In the genomic region with DNA sequence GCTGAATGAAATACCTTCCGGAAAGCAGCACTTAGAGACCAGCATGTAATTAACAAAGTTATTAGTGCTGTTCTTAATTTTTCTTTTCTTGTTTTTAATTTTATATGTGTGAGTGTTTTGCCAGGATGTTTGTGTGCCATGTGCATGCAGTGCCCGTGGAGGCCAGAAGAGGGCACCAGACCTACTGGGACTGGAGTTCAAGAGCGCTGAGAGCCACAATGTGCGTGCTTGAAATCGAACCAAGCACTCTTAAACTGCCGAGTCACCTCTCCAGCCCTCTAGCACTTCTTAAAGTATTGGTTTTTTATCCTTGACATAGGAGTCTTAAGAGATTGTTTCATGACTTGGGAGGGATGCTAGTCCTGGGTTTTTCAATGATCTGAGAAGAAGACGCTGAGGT, we compare ENCODE assay signal across 12 mouse cellular contexts. TPM values are rescaled to one million over a fixed set of nuclear protein-coding genes. Genes with fewer than 3 reads are reported as not detected.
DNase-seq lines count a peak whose midpoint lies in the region; ATAC-seq and TF ChIP-seq lines count a peak whose summit lies in the region.
"Had no signal": no experiment of that assay in that cellular context is flagged by ENCODE, and none has a peak within 500 bp of the region (broad histone marks: within the 10 kb centered on the region; RNA-seq: fewer than 3 reads in every experiment).

No protein-coding gene starts in this region.

- ATAC-seq in hindbrain, postnatal 0 days = no peak
- ATAC-seq in hindbrain, embryonic 14.5 days (ENCODE audit: low FRiP score) = no peak
- ATAC-seq in intestine, embryonic 16.5 days = no peak

- no peak for TF ChIP-seq POLR2A in thymus, adult 2 months (IDR thresholded peaks at IDR 0.05; ENCODE audit: control insufficient read depth, extremely low read depth, insufficient read depth, low read length, poor library complexity)
- TF ChIP-seq POLR2A in embryonic fibroblast, embryonic 13.5 days (IDR thresholded peaks at IDR 0.05; ENCODE audit: low read depth, low read length) = no peak

- no peak for DNase-seq in hindbrain, postnatal 0 days (ENCODE audit: low spot score)
- no peak for DNase-seq in hindbrain, embryonic 14.5 days (ENCODE audit: low spot score)
- DNase-seq in thymus, adult 2 months = peak; percentile 7
- DNase-seq in thymus, adult 18-20 months = no peak
- DNase-seq in ovary, postnatal 36 days (ENCODE audit: low spot score) = no peak
- no peak for DNase-seq in gastrocnemius, postnatal 4 days (ENCODE audit: low spot score in 2 of 2)
- DNase-seq: heart, adult 11 months; kidney, adult 9 months; liver, embryonic 13.5 days had no signal

- no peak overlapping the region for H3K27ac ChIP-seq in hindbrain, postnatal 0 days
- H3K27ac ChIP-seq in hindbrain, embryonic 14.5 days = no peak overlapping the region
- no peak overlapping the region for H3K27ac ChIP-seq in thymus, adult 2 months (ENCODE audit: control insufficient read depth, insufficient read depth, low read length)
- H3K27ac ChIP-seq in embryonic fibroblast, embryonic 13.5 days (ENCODE audit: insufficient read depth, low read length) = no peak overlapping the region
- no peak overlapping the region for H3K27ac ChIP-seq in intestine, embryonic 16.5 days (ENCODE audit: low read length)
- H3K27ac ChIP-seq: embryonic facial prominence, embryonic 12.5 days; liver, embryonic 13.5 days had no signal

- whole genome bisulfite sequencing in hindbrain, postnatal 0 days = 92% methylated on average over 7 of the region's 7 CpGs
- WGBS in hindbrain, embryonic 14.5 days = 85% methylated on average over 7 of the region's 7 CpGs
- WGBS in thymus, adult 2 months = 89% methylated on average over 7 of the region's 7 CpGs
- 83% methylated on average over 7 of the region's 7 CpGs for WGBS in intestine, embryonic 16.5 days

- H3K27me3 ChIP-seq in hindbrain, postnatal 0 days (ENCODE audit: insufficient read depth, low read length) = no peaks in the 10 kb centered on the region
- H3K27me3 ChIP-seq in hindbrain, embryonic 14.5 days (ENCODE audit: control insufficient read depth, insufficient read depth, low read length) = no peaks in the 10 kb centered on the region
- H3K27me3 ChIP-seq in thymus, adult 2 months (ENCODE audit: control insufficient read depth, insufficient read depth, low read length) = no peaks in the 10 kb centered on the region
- no peaks in the 10 kb centered on the region for H3K27me3 ChIP-seq in intestine, embryonic 16.5 days (replicated peaks; ENCODE audit: control insufficient read depth, insufficient read depth, low read length)
- H3K27me3 ChIP-seq: embryonic facial prominence, embryonic 12.5 days; liver, embryonic 13.5 days had no signal

- TF ChIP-seq CTCF in hindbrain, postnatal 0 days (IDR thresholded peaks at IDR 0.05; ENCODE audit: low read depth) = peak; percentile 44
- peak; percentile 59; the same call in 1 of the 2 replicates for TF ChIP-seq CTCF in thymus, adult 2 months (IDR thresholded peaks at IDR 0.05; ENCODE audit: borderline replicate concordance, control insufficient read depth, extremely low read depth, insufficient read depth, low read length, poor library complexity)
- TF ChIP-seq CTCF in embryonic fibroblast, embryonic 13.5 days (IDR thresholded peaks at IDR 0.05; ENCODE audit: borderline replicate concordance, insufficient read depth, low read length) = peak; percentile 47; the same call in 1 of the 2 replicates

- no peak overlapping the region for H3K4me3 ChIP-seq in hindbrain, postnatal 0 days (ENCODE audit: low read length)
- H3K4me3 ChIP-seq in hindbrain, embryonic 14.5 days (replicated peaks; ENCODE audit: low read length) = no peak overlapping the region
- H3K4me3 ChIP-seq in thymus, adult 2 months (ENCODE audit: control insufficient read depth, insufficient read depth, low read length) = no peak overlapping the region
- H3K4me3 ChIP-seq in embryonic fibroblast, embryonic 13.5 days (ENCODE audit: insufficient read depth, low read length) = no peak overlapping the region
- no peak overlapping the region for H3K4me3 ChIP-seq in intestine, embryonic 16.5 days (ENCODE audit: low read length)
- H3K4me3 ChIP-seq: embryonic facial prominence, embryonic 12.5 days; liver, embryonic 13.5 days had no signal

- no peak overlapping the region for H3K4me2 ChIP-seq in hindbrain, postnatal 0 days (ENCODE audit: low read depth, low read length)
- no peak overlapping the region for H3K4me2 ChIP-seq in hindbrain, embryonic 14.5 days (replicated peaks)
- no peak overlapping the region for H3K4me2 ChIP-seq in intestine, embryonic 16.5 days (ENCODE audit: low read depth, low read length)
- H3K4me2 ChIP-seq: embryonic facial prominence, embryonic 12.5 days; liver, embryonic 13.5 days had no signal

- no peaks in the 10 kb centered on the region for H3K36me3 ChIP-seq in hindbrain, postnatal 0 days (ENCODE audit: insufficient read depth, low read length)
- H3K36me3 ChIP-seq in hindbrain, embryonic 14.5 days (replicated peaks; ENCODE audit: control insufficient read depth, insufficient read depth) = no peaks in the 10 kb centered on the region
- no peaks in the 10 kb centered on the region for H3K36me3 ChIP-seq in thymus, adult 2 months (ENCODE audit: control insufficient read depth, insufficient read depth, low read length)
- H3K36me3 ChIP-seq in intestine, embryonic 16.5 days (ENCODE audit: control insufficient read depth, insufficient read depth, low read length) = no peaks in the 10 kb centered on the region
- H3K36me3 ChIP-seq: embryonic facial prominence, embryonic 12.5 days; liver, embryonic 13.5 days had no signal

- 0 out of 2 replicates have a peak, but pooled peaks cover under 1% of the 10 kb centered on the region for H3K4me1 ChIP-seq in hindbrain, postnatal 0 days (ENCODE audit: insufficient read depth, low read length)
- H3K4me1 ChIP-seq in hindbrain, embryonic 14.5 days (replicated peaks; ENCODE audit: control insufficient read depth, insufficient read depth, low read length) = 0 out of 2 replicates have a peak, but pooled peaks cover 3% of the 10 kb centered on the region
- no peaks in the 10 kb centered on the region for H3K4me1 ChIP-seq in thymus, adult 2 months (replicated peaks; ENCODE audit: control insufficient read depth, insufficient read depth, low read length)
- no peaks in the 10 kb centered on the region for H3K4me1 ChIP-seq in embryonic fibroblast, embryonic 13.5 days (ENCODE audit: control insufficient read depth, insufficient read depth, low read length)
- no peaks in the 10 kb centered on the region for H3K4me1 ChIP-seq in intestine, embryonic 16.5 days (ENCODE audit: control insufficient read depth, insufficient read depth, low read length)
- H3K4me1 ChIP-seq: liver, embryonic 13.5 days had no signal

- no peak overlapping the region for H3K9ac ChIP-seq in hindbrain, postnatal 0 days (replicated peaks; ENCODE audit: low read length)
- H3K9ac ChIP-seq in hindbrain, embryonic 14.5 days = no peak overlapping the region
- no peak overlapping the region for H3K9ac ChIP-seq in intestine, embryonic 16.5 days (ENCODE audit: low read depth, low read length)
- H3K9ac ChIP-seq: embryonic facial prominence, embryonic 12.5 days; liver, embryonic 13.5 days had no signal

- H3K9me3 ChIP-seq in hindbrain, postnatal 0 days (ENCODE audit: low read length) = no peaks in the 10 kb centered on the region
- H3K9me3 ChIP-seq in hindbrain, embryonic 14.5 days (ENCODE audit: control insufficient read depth, low read length) = no peaks in the 10 kb centered on the region
- no peaks in the 10 kb centered on the region for H3K9me3 ChIP-seq in intestine, embryonic 16.5 days (ENCODE audit: control insufficient read depth, low read length)
- H3K9me3 ChIP-seq: embryonic facial prominence, embryonic 12.5 days; liver, embryonic 13.5 days had no signal

RNA-seq across cellular contexts. Expression of a gene that starts 26.6 kb away (rescaled TPM):
- 9.9 and 14.4 TPM in 2 replicates for total RNA-seq in hindbrain, postnatal 0 days (2014; rRNA removed)
- polyA plus RNA-seq in hindbrain, postnatal 0 days (2015; fragmentation: Nextera tagmentation; extraction: Ambion mirVana) = 16.3 and 17.7 TPM in 2 replicates
- 12.9 TPM in 2 replicates for polyA plus RNA-seq in hindbrain, embryonic 14.5 days (2014; fragmentation: Nextera tagmentation; extraction: Ambion mirVana)
- polyA plus RNA-seq in thymus, adult 2 months (2012; rRNA removed) = 0.20 and 0.43 TPM in 2 replicates
- polyA plus RNA-seq in embryonic fibroblast, embryonic 13.5 days (2011; ENCODE audit: insufficient read length, low read depth, missing spikeins) = 1.7 and 2.5 TPM in 2 replicates
- 4.8 and 5.3 TPM in 2 replicates for polyA plus RNA-seq in intestine, embryonic 16.5 days (2015; fragmentation: Nextera tagmentation; extraction: Ambion mirVana)
- 1 to 10 TPM; 4.0 to 4.4 TPM for total RNA-seq in gastrocnemius, postnatal 4 days (2021)

RNA-seq across cellular contexts. Expression of a gene that starts 38.2 kb away (rescaled TPM):
- total RNA-seq in hindbrain, postnatal 0 days (2014; rRNA removed) = 5.7 and 8.9 TPM in 2 replicates
- polyA plus RNA-seq in hindbrain, postnatal 0 days (2015; fragmentation: Nextera tagmentation; extraction: Ambion mirVana) = 5.4 and 6.5 TPM in 2 replicates
- 7.8 and 7.9 TPM in 2 replicates for polyA plus RNA-seq in hindbrain, embryonic 14.5 days (2014; fragmentation: Nextera tagmentation; extraction: Ambion mirVana)
- polyA plus RNA-seq in thymus, adult 2 months (2012; rRNA removed) = 3.6 and 3.7 TPM in 2 replicates
- 43.6 TPM in 2 replicates for polyA plus RNA-seq in embryonic fibroblast, embryonic 13.5 days (2011; ENCODE audit: insufficient read length, low read depth, missing spikeins)
- polyA plus RNA-seq in intestine, embryonic 16.5 days (2015; fragmentation: Nextera tagmentation; extraction: Ambion mirVana) = 18.2 and 19.5 TPM in 2 replicates
- 10 to 100 TPM; 27.9 to 34.7 TPM for total RNA-seq in gastrocnemius, postnatal 4 days (2021)
